Mouse (Mus musculus) embryo, embryonic 11 days (tissue): ENCODE measurements at regions not wholly inside any gene's neighbourhood (a gene's known extent, or its start where the extent isn't known, plus 50 kb on each side); places are given as distances from the start of the nearest gene placed in this dataset.

Experiments used
- DNase-seq: peaks from one replicate; pipeline ENCODE4 v3.0.0-alpha.2; 2015

- DNase-seq: peak; percentile 3
These were observed 916.3 kb downstream of the Rps29 start for GRCm38 (mm10) chr12:68242683-68243082.

GRCm38 (mm10) chr12:68231803-68232202 is 927.2 kb downstream of the Rps29 start:
- no peak for DNase-seq

GRCm38 (mm10) chr12:68217091-68217490 is 941.9 kb downstream of the Rps29 start:
- no peak for DNase-seq

DNA sequence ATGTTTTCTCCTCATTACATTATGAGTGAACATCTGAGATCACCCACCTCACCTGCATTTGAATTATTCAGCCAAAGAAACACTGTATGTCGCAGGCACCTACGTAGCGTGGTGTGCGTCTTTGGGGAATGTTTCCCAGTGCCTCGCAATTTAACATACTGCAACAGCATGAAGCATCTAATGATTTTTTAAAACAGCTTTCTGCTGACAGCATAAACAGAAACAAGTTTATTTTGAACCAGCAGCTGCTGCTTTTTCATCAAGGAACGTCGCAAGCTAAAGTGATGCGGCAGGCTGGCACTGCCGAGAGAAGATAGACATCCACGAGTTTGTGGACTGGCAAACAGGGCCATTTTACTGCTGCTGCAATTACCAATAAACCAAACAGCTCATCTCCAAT is 950.7 kb downstream of the Rps29 start:
- no peak for DNase-seq

- no peak for DNase-seq
These were observed 961.5 kb upstream of the Mdga2 start for GRCm38 (mm10) chr12:68183858-68184257.

DNA sequence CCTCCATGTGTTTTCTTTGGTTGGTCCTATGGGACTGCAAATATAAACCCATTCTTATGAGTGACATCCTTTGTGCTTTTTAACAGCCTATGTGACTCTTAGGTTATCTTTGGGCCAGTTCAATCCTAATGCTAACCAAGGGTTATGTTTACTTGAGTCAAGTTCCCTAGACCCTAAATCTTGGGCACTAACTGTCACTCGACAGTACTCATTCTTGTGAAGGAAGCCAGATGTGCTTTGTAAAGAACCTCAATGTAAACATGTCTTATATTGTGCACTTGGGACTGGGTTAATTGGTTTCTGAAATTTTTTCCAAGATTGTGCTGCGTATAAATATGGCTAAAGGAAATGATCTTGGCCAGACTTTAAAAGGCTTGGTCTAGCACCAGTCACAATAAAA is 939.0 kb upstream of the Mdga2 start:
- DNase-seq: no peak

DNA sequence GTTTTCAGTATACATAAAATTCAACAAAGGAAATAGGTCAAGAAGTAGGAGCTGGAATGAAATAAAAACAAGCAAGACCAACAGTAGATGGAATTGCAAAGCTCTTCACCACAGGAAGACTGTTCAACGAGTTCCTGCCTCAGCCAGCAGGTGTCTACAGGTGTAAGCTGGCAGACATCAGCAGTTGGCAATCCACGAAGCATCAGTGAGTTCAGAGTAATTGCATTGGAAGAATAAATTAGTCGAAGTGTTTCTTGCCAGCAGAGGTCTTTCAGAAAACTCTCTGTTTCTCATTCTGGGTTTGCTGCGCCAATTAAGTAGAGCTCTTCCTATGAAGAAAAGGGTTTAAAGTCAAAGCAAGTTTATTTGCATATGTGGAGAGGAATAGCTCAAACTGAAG is 925.7 kb upstream of the Mdga2 start:
- no peak for DNase-seq

- no peak for DNase-seq
These were observed 917.5 kb upstream of the Mdga2 start for GRCm38 (mm10) chr12:68139831-68140230.

DNA sequence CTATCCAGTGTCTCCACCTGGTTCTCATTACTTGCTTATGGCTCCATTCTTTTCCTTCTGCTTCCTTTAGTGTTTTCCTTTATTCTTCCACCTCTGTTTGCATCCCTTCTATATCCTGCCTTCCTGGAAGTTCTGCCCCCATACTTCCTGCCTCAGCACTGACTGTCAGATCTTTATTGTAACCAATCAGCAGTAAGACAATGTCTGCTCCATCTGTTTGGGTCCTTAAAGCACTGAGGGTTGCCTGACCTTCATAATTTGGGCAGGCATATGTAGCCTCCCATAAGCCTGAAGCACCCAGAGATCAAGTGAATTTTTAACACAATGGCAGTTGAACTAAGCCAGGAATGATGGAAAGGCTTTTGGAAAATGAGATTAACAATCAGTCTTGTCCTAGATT is 909.4 kb upstream of the Mdga2 start:
- no peak for DNase-seq

GRCm38 (mm10) chr12:68115762-68116161 is 893.4 kb upstream of the Mdga2 start:
- no peak for DNase-seq
